Mouse (Mus musculus) heart, postnatal 10 days (tissue): ENCODE data around the gene Sf3b4. TPM values are rescaled to one million over a fixed set of nuclear protein-coding genes. Genes with fewer than 3 reads are reported as not detected.

Experiments used
- DNase-seq, 2 experiments: peaks; one replicate each; pipeline ENCODE4 v3.0.0; 2021
- intact Hi-C: fragments of 180-260 bp; cut with DNase I; formaldehyde crosslinking; loops from one replicate; pipeline ENCODE4 v1.15.1; 2025
- total RNA-seq, 2 experiments: library from RNA; stranded (reverse); gene quantifications; 2 replicates each; pipeline ENCODE4 v1.2.3; 2021

Gene Sf3b4
- total RNA-seq, result 10 to 100 TPM; 27.8 to 28.2 TPM

DNA sequence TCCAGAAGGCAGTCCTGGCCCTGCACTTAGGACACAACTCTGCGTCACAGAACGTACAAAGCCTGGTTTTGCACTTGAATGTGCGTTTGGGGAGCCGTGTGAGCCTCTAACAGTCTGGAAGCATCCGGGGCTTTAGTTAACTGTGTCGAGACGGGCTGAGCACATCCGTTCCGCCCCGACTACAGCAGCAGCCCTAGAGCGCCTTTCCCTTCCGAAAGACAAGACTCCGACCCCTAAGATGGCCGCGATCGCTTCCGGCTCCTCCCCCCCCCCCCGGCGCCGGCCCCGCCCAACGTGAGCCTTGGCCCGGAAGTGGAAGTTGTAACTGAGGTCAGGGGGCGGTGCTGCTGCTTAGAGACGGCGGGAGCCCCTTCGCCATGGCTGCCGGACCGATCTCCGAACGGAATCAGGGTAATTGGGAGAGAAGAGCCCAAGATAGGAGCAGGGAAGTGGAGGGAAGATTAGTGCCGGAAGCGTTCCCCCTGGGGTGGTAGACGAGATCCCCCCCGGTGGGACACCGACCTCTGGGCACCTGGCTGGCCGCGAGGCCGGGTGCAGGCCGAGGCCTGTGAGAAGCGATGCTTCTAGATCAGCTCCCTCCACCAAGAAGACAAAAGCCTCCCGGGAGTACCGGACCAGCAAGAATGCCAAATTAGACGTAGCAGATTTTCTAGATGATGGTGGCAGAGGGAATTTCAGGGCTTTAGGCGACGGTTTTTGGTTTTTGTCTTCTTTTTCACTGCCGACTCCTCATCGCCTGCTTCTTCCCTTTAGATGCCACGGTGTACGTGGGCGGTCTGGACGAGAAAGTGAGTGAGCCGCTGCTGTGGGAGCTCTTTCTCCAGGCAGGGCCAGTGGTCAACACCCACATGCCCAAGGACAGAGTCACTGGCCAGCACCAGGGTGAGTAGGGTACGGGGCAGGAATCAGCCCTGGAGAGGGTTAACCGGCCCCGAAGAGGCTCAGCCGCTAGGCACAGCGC is at the start of gene Sf3b4:
Gene Sf3b4, plus strand, starts transcription at position 136 of the 982 bp plus-strand sequence.
- intact Hi-C loops, result no loop called here
- peak; percentile 87 to 89 for DNase-seq

DNA sequence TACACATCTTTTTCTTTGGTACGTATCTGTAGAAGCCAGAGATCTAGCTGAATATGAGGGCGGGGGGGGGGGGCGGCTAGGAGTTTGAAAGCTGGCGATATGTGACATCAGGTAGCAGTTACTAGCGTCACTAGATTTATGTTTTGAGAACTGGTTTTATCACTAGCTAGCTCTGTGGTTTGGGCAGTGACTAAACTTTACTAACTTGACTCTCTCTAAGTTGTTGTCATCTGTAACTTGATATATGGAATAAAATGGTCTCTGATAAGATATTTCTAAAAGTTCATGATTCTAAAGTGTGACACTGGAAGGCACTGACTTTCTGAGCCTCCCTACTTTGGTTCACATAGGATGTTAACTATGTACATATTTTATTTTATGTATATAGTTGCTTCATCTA is 47.9 kb upstream of the Sf3b4 start:
- no peak for DNase-seq
- intact Hi-C loops, result no loop called here

DNA sequence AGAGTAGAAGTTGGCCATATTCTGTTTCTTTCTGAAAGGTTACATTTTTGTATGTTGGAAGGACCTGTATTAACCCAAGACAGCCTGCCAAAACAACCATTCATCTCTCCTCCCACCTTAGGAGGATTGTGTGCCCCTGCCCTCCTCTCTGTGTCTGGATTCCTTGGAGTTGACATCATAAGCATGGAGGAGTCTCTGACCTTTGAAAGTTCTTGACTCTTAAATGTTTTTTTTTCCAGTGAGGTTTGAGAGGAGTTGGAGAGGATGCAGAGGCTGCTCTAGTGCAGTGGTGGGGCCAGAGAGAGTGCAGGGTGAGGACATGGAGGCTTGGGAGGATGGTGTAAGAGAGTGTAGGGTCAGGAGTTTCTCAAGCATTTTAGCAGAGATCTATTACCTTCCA is 44.0 kb upstream of the Sf3b4 start:
- intact Hi-C loops, result loop anchor here (2.0 kb wide), 1 partner anchor 19 kb away; no protein-coding TSS in a partner anchor
- DNase-seq, result peak in 1 of 2 experiments; percentile 14

DNA sequence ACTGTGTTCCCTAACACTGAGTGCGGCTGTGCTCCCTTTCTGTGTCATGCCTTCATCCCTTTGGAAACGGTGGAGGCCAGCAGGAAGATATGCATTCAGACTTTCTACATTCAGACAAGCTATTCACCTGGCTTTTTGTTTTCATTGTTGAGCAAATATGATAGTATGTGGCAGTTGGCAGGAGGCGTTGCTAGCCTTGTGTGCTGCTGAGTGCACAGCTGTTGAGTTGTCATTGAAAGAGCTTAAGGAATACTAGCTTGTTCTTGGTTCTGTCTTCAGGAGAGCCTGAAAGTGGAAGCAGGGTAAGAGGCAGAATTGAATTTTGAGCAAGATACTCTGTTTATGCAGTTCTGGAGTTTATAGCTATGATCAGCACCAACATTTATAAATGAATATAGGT is 39.7 kb upstream of the Sf3b4 start:
- intact Hi-C loops, result no loop called here
- DNase-seq, result no peak

DNA sequence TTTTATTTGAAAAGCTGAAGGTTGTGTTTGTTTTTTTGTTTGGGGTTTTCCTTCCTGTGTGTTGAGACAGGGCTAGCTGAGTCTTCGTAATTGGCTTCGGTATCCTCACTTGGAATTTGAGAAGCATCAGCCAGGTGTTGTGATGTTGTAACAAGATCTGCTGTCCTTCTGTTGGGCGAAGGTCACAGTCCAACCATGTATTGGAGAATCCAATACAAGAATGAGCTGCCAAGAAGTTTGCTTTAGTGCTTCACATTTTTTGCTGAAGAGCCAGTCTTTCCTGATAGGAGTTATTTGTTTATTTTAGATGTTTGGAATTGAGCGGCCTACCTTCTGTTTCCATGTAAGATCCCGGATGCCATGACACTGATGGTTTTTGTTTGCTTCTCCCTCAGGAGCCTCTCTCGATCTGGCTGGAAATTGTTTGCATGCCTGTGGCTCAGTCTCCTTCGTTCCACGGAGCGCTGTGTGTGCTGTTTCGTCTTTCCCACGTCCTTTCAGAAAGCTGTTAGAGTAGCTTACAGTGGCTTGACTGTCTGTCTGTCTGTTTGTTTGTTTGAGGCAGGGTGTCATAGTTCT is 38.7 kb upstream of the Sf3b4 start:
- DNase-seq, result no peak
- intact Hi-C loops, result no loop called here

DNA sequence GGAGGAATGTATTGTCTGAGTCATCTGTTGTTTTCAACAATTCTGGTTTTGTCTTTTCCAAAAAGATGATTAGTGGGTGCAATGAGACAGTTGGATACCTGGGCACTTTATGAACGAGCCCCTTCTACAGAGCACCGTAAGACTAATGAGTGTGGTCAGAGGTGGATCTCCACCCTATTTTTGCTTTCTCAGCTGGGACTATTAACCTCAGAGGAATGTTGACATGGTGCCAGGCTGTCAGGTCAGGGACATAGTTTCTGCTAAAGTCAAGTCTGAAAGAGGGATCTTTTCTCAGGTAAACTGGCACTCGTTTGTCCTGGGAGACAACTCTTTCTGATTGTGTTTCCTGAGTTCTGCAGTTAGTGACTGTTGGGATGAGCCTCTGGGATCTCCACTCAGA is 37.1 kb upstream of the Sf3b4 start:
- DNase-seq, result peak; percentile 40 to 45
- intact Hi-C loops, result no loop called here

DNA sequence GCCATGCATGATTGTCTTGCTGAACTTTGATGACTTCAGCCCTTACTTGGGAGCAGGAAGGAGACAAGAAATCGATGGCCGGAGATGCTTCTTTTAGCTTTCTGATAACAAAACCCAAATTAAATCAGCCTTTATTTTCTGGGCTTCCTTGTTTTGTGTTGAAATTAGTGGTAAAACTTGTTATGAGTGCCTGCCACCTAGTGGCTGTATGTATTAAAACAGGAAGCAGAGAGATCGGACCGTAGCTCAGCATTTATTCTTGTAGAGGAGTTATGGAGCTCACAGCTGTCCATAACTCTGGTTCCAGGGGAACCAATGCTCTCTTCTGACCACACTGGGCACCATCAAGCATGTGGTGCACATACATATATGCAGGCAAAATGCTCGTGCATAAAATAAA is 24.2 kb upstream of the Sf3b4 start:
- peak; percentile 75 to 82 for DNase-seq
- intact Hi-C loops, result loop anchor here (1.0 to 2.0 kb wide), 2 partner anchors 82 to 181 kb away; no protein-coding TSS in a partner anchor

DNA sequence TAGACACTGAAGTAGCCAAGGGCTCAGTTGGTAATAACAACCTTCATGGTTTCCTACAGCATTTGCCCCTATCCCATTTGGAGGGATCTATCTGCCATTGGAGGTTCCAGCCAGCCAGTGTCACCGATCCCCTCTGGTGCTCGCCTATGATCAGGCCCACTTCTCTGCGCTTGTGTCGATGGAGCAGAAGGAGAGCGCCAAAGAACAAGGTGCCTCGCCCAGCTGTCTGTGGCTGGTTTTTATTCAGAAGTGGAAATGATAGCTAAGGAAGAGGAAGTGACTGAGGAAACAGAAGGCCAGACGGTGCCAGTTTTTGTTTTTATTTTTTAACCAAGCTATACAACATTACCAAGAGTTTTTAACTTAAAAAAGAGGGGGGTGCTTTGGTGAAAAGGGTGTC is 20.3 kb upstream of the Sf3b4 start:
- no peak for DNase-seq
- intact Hi-C loops, result no loop called here

DNA sequence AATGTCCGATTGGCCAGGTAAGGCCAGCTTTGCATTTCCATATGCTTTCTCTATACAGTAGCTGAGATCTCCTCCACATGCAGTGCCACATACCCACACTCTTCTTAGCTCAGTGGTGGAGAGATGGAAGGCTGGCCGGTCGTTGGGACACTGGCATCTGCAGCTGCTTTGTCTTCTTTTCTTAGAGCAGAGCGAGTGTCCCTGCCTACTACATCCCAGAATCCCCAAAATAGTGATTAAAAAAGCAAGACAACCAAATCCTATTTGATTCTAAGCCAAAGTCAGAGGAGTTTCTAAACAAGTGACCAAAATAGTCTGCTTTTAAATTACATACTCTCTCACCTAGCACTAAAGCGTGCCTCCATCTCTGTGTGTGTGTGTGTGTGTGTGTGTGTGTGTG is 19.5 kb upstream of the Sf3b4 start:
- intact Hi-C loops, result no loop called here
- no peak for DNase-seq

DNA sequence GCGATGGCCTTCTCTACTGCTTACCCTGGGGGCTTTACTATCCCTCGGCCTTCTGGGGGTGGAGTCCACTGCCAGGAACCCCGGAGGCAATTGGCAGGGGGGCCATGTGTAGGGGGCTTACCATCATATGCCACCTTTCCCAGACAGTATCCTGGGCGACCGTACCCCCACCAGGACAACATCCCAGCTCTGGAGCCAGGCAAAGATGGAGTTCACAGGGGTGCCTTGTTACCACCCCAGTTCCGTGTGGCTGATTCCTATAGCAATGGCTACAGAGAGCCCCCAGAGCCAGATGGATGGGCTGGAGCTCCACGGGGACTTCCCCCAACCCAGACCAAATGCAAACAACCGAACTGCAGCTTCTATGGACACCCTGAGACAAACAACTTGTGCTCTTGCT is 16.6 kb upstream of the Sf3b4 start:
- no peak for DNase-seq
- intact Hi-C loops, result no loop called here

DNA sequence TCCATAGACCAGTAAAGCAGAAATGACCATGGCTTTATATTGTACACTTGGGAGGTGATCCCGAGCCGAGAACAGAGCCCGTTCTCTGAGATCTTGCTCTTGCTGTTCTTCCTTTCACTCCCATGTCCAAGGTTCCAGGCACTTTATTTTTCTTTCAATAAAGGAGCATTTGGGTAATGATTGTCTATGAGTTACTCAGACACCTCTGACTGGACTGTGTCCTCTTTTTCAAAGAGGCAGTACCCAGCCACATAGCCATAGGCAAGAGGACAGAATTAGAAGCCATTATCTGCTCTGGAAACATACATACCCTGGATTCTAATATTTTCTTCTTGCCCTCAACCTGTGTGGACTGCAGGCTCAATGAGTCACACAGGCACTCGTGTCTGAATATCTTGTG is 12.3 kb upstream of the Sf3b4 start:
- intact Hi-C loops, result no loop called here
- DNase-seq, result no peak

DNA sequence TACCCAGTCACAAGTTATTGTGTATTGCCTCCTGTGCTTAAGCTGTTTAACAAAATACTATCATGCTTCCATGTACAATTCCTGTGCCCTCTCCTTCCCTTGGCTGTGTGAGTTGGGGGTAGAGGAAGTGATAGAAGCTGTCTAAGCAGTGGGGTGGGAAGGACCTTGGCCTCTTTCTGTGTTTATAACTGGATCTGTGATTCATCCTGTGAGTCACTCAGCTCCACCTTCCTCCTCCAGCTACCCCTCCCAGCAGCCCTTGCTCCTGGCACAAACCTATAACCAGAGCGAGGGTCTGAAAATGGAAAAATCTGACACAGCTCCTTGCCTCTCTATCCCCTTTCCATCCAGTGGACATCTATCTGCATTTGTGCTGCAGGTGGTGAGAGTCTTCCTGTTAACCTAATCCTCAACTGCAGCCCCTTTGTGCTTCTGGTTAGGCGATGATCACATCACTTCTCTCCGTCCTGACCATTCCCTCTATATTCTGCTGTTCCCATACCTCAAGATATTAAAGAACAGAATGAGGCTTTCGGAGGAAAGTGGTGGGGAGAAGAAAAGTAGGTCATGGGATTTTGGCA is 11.8 kb upstream of the Sf3b4 start:
- intact Hi-C loops, result no loop called here

DNA sequence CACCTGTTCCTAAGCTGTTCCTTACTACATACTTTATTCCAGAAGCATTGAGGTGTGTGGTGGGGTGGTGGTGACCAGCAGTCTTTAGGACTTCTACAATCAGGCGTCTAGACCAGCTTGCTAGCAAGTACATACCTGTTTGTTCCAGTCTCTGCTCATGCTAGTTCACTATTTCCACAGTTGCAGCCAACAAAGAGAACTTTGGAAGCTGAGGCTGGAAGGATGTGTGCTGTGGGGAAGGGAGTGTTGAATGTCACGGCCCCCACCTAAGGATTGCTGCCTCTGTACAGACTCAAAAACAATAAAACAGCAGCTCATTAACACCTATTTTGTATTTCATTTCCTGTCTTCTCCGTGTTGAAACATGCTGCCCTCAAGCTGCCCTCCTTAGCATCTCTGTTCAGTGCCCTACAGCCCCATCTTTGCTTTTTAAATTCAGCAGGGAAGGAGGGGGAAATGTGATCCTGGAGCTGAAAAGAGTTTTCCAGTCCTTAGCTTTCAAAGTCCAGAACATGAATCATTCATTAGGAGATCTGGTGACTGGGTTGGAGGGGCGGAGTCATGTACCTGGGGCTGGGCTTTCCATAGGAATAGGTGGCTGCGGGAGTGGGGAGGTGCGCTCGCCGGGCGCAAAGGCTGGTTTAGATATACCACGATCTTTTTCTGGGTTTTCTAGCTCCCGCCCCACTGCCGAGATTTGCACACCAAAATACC is 11.2 kb upstream of the Sf3b4 start:
- peak; percentile 48 to 57 for DNase-seq
- intact Hi-C loops, result no loop called here

More for the DNA sequence above, 11.8 kb upstream of the Sf3b4 start:
- peak; percentile 76 to 77 for DNase-seq

DNA sequence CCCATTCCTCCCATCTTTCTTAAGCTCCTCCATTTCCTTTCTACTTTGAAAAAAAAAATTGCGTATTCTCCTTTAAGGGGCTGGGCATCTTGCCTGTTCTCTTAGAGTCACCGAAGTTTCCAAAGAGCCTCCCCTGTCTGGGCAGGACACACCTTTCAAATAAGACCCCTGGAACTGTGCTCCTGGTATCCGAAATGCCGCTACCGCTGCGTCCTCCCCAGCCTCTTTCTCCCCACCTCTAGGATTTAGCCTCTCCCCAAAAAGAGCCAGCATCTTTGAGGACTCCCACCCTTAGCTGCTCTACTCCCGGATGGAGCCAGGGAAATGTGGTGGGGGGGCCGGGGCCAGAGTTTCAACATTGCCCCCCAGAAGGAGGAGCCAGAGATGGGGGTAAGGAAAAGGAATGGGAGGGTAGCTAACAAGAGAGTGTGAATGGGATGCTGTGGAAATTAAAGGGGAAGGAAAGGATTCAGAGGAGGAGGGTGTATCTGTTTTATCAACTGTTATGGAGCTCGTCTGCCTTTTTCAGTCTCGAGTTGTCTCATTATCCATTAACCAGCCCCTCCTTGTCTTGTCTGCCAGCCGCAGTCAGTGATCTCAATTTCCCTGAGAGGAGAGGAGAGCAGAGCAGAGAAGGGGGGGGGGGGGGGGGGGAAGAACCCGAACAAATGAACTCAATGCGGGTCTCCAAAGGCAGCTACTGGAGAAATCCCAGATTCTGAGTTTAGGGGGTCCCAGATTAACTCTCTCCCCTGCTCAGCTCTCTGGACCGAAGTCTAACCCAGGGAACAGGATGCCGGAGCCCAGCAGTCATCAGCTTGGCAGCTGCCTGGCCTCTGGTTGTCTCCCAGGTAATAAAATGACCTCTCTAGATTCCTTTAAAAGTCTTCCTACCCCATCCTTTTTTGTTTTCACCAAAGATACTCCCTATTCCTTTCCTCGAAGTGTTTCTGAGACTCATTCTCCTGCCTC is 10.0 kb upstream of the Sf3b4 start, which contains the start of gene Mtmr11:
Gene Mtmr11, plus strand, starts transcription at position 136 of the 972 bp plus-strand sequence.
- peak; percentile 51 to 62 for DNase-seq

DNA sequence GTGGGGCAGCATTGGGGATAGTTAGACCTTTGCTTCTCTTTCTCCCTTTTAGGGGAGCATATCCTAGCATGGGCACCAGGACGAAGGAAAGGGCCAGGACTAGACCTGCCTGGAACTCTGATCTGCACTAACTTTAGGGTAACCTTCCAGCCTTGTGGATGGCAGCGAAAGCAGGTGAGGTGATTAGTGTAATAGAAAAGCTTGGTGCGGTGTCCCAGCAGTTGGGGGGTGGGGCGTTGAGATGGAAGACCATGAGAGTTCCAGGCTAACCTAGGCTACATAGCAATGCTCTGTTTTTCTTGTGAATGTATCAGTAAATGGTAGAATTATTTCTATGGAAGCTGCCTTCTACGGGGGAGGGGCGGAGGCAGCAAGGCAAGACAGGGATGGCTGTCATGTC is 9.1 kb upstream of the Sf3b4 start:
- no peak for DNase-seq
- intact Hi-C loops, result no loop called here

More for the DNA sequence above, 10.0 kb upstream of the Sf3b4 start, which contains the start of gene Mtmr11:
- intact Hi-C loops, result no loop called here

DNA sequence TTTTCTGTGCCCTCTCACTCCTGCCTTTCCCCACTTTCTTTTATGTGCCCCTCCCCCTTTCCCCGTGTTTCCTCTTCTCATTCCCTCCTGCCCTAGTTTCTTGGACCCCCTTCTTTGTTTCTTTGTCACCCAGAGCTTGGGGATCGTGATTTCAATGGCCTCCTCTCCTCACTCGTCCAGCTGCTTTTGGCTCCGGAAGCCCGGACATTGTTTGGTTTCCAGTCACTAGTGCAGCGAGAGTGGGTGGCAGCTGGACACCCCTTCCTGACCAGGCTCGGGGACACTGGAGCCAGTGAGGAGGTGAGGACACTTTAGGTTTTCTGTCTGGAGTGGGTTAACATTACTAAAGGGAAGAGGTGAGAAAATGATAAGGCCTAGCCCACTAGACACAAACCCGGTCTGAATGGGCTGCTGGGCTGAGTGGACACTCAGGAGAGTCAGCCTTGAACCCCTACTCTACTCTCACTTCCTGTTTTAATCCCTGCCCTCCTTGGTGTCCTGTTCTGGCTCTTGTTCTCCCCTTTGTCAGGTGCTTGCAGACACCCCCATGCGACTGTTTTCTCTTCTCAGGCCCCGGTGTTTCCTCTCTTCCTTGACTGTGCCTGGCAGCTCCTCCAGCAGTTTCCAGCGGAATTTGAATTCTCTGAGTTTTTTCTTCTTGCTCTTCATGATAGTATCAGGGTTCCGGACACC is 3.5 kb upstream of the Sf3b4 start:
- peak in 1 of 2 experiments; percentile 31 for DNase-seq
- intact Hi-C loops, result no loop called here

DNA sequence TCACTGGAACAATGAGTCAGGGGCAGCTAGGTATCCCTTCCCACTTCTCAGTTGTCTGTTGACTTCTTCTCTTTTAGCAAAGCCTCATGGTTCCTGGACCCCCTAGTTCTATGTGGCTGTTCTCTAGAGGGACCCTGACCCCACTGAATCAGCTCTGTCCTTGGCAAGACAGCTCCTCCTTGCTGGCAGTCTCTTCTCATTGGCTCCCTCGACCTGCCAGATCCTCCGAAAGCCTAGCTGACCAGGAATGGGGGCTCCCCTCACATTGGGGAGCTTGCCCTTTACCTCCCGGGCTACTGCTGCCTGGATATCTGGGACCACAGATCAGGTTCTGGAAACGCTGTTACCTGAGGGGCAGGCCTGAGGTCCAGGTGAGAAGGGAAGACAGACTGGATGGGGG is 1.9 kb upstream of the Sf3b4 start:
- intact Hi-C loops, result no loop called here
- no peak for DNase-seq

DNA sequence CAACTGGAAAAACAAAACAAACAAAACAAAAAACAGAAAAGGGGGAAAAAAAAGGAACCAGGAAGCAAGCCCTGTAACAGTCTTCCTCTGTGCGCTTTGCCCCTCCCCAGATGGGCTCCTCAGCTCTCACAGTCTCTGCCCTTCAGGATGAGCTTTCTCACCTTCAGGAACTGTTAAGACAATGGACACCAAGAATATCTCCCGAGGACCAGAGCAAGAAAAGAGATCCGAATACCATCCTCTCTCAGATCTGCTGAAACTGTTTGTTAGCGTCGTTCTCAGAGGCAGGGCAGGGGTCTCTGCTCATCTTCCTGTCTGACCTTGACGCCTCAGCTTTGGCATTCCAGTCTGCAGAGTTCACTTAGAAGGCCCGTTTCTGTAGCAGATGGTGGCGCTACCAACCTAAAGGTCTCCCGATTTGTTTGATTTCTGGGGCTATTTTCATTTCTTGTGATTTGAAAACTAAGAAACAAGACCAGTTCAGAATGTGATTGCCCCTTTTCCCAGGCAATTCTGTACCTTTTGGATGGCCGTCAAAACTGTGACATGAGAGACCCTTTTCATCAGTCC is 1.1 kb upstream of the Sf3b4 start:
- peak in 1 of 2 experiments; percentile 21 for DNase-seq
- intact Hi-C loops, result no loop called here
